Mouse (Mus musculus): ENCODE measurements around the gene Sass6. TPM values are rescaled to one million over a fixed set of nuclear protein-coding genes. Genes with fewer than 3 reads are reported as not detected.

Gene Sass6
- polyA plus RNA-seq, 1 experiment from 2014 or later, result 23.5 TPM

DNA sequence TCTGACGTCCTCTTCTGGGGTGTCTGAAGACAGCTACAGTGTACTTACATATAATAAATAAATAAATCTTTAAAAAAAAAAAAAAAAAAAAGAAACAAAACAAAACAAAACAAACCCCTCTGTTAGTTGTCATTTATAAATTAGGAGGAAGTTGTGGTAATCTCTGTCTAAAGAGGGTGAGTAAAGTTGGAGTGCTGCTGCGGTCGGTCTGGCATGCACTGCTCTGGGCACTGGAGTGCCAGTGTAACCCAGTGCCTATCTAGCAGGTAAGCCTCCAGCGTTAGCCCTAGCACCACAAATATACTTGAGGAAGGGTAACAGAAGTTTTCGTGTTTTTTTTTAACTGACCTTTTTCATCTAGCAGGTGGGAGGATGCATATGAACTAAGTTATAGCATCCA, 6.2 kb downstream of the Sass6 start:
- ATAC-seq, result no peak
- no peak overlapping the region for H3K4me3 ChIP-seq (replicated peaks)
- H3K9ac ChIP-seq (replicated peaks), result no peak overlapping the region
- peaks cover 1% of the 10 kb centered on the region for H3K4me1 ChIP-seq (replicated peaks)
- H3K36me3 ChIP-seq, result no peaks in the 10 kb centered on the region
- WGBS, result 95% methylated on average over 5 of the region's 5 CpGs
- H3K9me3 ChIP-seq, result no peaks in the 10 kb centered on the region
- no peaks in the 10 kb centered on the region for H3K27me3 ChIP-seq
- no peak overlapping the region for H3K4me2 ChIP-seq (replicated peaks)
- no peak overlapping the region for H3K27ac ChIP-seq

DNA sequence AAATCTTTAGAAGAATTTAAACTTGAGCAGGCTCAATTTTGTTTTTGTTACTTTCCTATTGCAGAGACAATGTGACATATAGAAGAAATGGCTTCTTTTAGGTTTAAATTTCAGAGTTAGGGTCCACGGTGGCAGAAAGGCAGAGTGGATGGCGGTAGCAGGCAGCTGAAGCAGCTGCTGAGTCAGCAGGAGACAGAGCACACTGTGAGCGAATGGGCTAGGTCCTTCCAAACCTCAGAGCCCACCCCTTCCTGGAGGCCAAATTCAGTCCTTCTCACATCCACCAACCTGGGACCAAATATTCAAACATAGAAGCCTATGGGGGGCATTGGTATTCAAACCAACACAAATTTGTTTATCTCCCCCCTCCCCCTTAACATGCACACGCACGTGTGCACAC, 7.0 kb downstream of the Sass6 start:
- no peaks in the 10 kb centered on the region for H3K4me1 ChIP-seq (replicated peaks)
- 89% methylated on average over 5 of the region's 5 CpGs for WGBS
- no peak overlapping the region for H3K4me2 ChIP-seq (replicated peaks)

DNA sequence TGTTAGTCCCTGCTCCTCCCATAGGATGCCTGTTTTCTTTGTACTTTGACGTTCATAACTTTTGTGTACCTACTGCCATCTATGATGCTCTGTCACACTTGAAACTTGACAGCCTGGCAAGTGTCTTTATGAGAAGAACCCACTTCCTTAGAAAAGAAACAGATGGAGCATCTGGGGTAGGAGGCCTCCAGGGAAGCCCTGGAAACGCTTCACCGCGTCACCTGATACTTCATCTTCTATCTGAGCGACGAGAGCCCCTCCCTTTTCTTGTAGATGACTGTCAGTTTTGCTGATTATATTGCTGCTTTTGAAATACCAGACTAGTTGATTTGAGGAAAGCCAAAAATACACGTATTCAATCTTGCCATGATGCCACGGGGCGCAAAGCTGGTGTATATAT, 9.8 kb downstream of the Sass6 start:
- ATAC-seq, result no peak
- H3K4me2 ChIP-seq (replicated peaks), result no peak overlapping the region
- no peak overlapping the region for H3K27ac ChIP-seq
- H3K4me3 ChIP-seq (replicated peaks), result no peak overlapping the region
- no peak overlapping the region for H3K9ac ChIP-seq (replicated peaks)
- WGBS, result 88% methylated on average over 9 of the region's 9 CpGs
- H3K9me3 ChIP-seq, result no peaks in the 10 kb centered on the region
- H3K27me3 ChIP-seq, result no peaks in the 10 kb centered on the region
- no peaks in the 10 kb centered on the region for H3K4me1 ChIP-seq (replicated peaks)
- H3K36me3 ChIP-seq, result peaks cover 24% of the 10 kb centered on the region

More for the DNA sequence above, 7.0 kb downstream of the Sass6 start:
- no peaks in the 10 kb centered on the region for H3K27me3 ChIP-seq
- H3K36me3 ChIP-seq, result no peaks in the 10 kb centered on the region
- H3K9ac ChIP-seq (replicated peaks), result no peak overlapping the region
- no peak overlapping the region for H3K27ac ChIP-seq
- no peaks in the 10 kb centered on the region for H3K9me3 ChIP-seq
- ATAC-seq, result no peak
- H3K4me3 ChIP-seq (replicated peaks), result no peak overlapping the region

DNA sequence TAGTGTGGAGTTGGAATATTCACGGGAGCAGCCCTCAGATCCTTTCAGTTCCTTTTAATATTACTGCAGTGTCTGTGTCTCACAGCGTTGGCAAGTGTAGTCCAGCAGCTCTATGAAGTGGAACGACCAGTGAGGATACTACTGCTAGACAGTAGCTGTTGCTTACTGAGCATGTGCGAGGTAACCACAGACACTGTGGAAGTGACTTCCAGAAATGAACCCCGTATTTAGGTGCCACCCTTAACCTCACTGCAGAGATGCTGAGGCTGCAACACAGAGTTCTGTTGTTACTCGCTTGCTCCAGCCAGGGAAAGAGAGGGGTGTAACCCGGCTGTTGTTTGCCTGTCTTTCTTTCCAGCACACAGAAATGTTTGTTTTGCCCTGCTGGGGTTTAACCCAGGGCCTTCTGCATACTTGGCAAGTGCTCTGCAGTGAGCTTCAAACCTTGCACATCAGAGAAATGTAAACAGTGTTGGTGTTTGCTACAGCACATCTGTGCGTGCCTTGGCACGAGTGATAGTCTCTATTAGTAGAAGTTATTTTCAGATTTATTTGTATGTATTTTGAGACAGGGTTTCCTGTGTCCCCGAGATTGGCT, 19.6 kb downstream of the Sass6 start, which contains the start of gene Trmt13:
Gene Trmt13 (minus strand): TSS at position 293 of the 598 bp plus-strand sequence.
- Histone ChIP-seq H3K36me3 (peaks cover 54% of the 10 kb centered on the region), H3K27ac (no peak within 1 kb of the TSS), H3K4me3 (replicated peaks) (no peak within 1 kb of the TSS), H3K4me2 (replicated peaks) (no peak within 1 kb of the TSS), H3K9ac (replicated peaks) (no peak within 1 kb of the TSS), H3K9me3 (no peaks in the 10 kb centered on the region), H3K4me1 (replicated peaks) (no peaks in the 10 kb centered on the region), H3K27me3 (no peaks in the 10 kb centered on the region)
- WGBS, result 88% methylated on average over 10 of the region's 10 CpGs
- no peak for ATAC-seq

DNA sequence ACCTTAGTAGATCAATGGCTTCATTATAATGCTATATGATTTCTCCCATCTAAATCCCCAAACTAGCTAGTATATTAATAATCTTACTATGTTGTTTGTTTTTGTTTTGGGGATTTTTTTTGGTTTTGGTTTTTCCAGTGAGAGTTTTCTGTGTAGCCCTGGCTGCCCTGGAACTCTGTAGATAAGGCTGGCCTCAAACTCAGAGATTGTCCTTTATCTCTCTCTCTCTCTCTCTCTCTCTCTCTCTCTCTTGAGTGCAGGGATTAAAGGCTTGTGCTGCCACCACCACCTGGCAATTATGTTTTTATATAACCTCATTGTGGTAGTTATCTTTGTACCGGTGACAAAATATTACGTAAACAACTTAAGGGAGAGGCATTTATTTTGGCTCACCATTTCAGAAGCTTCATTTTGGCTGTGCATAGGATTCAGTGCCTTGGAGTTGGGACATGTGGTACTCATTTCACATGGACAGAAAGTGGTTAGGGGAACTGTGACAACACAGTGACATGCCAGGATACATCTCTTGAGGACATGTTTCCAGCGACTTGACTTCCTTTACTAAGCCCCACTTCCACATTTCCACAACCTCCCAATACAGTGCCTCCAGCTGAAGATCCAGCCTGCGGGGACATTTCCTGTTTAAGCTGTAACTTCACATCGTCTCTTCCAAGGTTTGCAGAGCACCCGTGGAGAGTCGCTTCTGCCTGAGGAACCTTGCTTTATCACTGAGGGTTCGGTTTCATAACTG, 20.7 kb downstream of the Sass6 start:
- no peaks in the 10 kb centered on the region for H3K9me3 ChIP-seq
- H3K4me2 ChIP-seq (replicated peaks), result no peak overlapping the region
- peaks cover 49% of the 10 kb centered on the region for H3K36me3 ChIP-seq
- H3K27ac ChIP-seq, result no peak overlapping the region
- H3K9ac ChIP-seq (replicated peaks), result no peak overlapping the region
- no peak overlapping the region for H3K4me3 ChIP-seq (replicated peaks)
- no peaks in the 10 kb centered on the region for H3K27me3 ChIP-seq
- no peak for ATAC-seq
- 92% methylated on average over 8 of the region's 8 CpGs for WGBS
- H3K4me1 ChIP-seq (replicated peaks), result no peaks in the 10 kb centered on the region

DNA sequence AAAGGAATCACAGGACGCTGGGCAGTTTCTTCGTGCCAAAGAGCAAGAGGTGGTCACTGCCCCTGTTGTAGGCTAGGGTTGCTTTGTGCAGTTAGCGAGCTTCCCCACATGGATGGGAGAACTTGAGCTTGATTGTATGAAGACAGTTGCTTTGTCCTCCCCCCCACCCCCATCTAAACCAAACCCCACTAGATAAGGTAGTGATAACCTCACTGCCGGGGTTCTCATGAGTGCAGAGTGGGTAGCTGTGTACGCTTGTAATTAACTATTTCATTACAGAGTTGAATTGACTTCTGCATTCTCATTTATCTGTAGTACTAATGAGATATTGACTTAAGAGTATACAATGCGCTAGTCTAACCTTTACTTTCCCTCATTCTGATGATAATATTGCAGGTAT, 24.1 kb downstream of the Sass6 start:
- Histone ChIP-seq H3K27ac (no peak overlapping the region), H3K36me3 (peaks cover 58% of the 10 kb centered on the region), H3K4me3 (replicated peaks) (no peak overlapping the region), H3K9me3 (no peaks in the 10 kb centered on the region), H3K27me3 (no peaks in the 10 kb centered on the region), H3K4me2 (replicated peaks) (no peak overlapping the region), H3K9ac (replicated peaks) (no peak overlapping the region), H3K4me1 (replicated peaks) (no peaks in the 10 kb centered on the region)
- WGBS, result 90% methylated on average over 6 of the region's 6 CpGs
- no peak for ATAC-seq

DNA sequence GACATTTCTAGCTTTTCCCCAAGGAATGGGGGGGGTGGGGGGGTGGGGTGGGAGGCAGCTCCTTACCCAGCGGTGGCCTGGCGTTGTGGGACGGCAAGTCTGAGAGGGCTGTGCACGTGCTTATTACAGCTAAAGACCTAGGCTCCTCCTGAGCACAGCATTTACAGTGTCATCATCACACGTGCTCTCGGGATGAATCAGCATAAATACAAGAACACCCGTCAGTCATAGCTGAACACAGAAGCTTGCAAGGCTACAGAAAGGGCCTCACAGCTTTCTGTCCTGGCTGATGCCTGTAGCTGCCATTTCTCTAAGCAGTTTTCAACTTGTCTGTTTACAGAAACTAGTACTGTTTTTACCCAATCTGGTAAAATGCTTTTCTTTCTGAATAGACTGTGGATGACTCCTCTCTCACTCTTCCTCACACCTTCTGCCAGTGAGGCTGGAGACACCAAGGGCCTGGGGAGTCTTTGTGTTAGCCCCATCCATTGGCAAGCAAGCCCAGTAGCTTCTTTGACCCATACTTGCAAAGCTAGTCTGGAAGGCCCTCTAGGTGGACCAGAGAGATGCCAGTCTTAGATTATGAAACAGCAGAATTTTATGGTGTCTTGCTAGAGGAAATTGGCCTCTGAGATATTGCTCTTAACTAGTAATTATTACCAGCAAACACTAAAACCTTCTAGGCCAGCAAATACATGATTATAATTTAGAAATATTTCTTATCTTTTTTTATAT, 26.0 kb downstream of the Sass6 start:
- H3K4me1 ChIP-seq (replicated peaks), result no peaks in the 10 kb centered on the region
- H3K27me3 ChIP-seq, result no peaks in the 10 kb centered on the region
- peaks cover 40% of the 10 kb centered on the region for H3K36me3 ChIP-seq
- no peak overlapping the region for H3K4me3 ChIP-seq (replicated peaks)
- no peak overlapping the region for H3K9ac ChIP-seq (replicated peaks)
- H3K27ac ChIP-seq, result no peak overlapping the region
- no peak for ATAC-seq
- H3K4me2 ChIP-seq (replicated peaks), result no peak overlapping the region
- H3K9me3 ChIP-seq, result no peaks in the 10 kb centered on the region
- 96% methylated on average over 7 of the region's 7 CpGs for WGBS

DNA sequence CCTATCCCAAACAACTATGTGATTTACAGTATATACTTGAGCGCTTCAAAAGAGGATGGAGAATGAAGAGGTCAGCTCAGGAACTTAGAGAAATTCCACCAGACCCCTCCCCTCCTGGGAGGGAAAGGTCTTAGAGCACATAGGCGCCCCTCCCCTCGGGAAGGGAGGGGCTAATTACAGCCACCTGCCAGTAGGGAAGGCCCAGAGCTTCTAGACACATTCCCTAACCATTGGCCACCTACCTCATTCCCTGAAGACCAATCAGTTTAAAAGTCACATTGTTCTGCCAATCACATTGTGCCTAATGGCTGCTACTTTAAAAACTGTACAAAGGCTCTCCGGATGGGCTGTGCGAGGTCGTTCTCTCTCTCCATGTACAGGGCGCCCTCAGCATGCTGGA, 27.9 kb downstream of the Sass6 start:
- WGBS, result 94% methylated on average over 7 of the region's 7 CpGs

DNA sequence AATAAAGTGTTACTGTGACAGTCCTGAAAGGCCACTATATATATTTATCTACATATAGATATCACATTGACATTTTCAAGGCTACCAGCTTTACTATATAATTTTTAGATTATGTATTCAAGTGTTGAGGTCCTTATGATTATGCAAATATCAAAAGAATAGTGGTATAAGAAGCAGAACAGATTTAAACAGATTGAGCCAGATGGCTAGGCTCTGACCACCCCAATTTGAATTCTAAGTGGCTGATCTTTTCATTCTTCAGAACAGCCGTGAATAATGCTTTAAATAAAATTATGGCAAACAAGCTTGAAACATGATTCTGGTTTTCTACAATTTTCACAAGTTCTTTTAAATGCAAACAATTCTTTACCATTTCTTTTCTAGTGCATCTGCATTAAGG, 36.7 kb downstream of the Sass6 start:
- ATAC-seq, result no peak
- no peak overlapping the region for H3K27ac ChIP-seq
- peaks cover 43% of the 10 kb centered on the region for H3K36me3 ChIP-seq
- H3K4me1 ChIP-seq (replicated peaks), result no peaks in the 10 kb centered on the region
- H3K4me3 ChIP-seq (replicated peaks), result no peak overlapping the region
- no peak overlapping the region for H3K4me2 ChIP-seq (replicated peaks)
- no peaks in the 10 kb centered on the region for H3K9me3 ChIP-seq
- H3K9ac ChIP-seq (replicated peaks), result no peak overlapping the region
- no peaks in the 10 kb centered on the region for H3K27me3 ChIP-seq
- 43% methylated on average over 1 of the region's 1 CpGs for WGBS

More for the DNA sequence above, 27.9 kb downstream of the Sass6 start:
- Histone ChIP-seq H3K4me2 (replicated peaks) (no peak overlapping the region), H3K9ac (replicated peaks) (no peak overlapping the region), H3K27ac (no peak overlapping the region), H3K9me3 (no peaks in the 10 kb centered on the region), H3K4me3 (replicated peaks) (no peak overlapping the region), H3K36me3 (peaks cover 36% of the 10 kb centered on the region), H3K27me3 (no peaks in the 10 kb centered on the region), H3K4me1 (replicated peaks) (no peaks in the 10 kb centered on the region)
- no peak for ATAC-seq

DNA sequence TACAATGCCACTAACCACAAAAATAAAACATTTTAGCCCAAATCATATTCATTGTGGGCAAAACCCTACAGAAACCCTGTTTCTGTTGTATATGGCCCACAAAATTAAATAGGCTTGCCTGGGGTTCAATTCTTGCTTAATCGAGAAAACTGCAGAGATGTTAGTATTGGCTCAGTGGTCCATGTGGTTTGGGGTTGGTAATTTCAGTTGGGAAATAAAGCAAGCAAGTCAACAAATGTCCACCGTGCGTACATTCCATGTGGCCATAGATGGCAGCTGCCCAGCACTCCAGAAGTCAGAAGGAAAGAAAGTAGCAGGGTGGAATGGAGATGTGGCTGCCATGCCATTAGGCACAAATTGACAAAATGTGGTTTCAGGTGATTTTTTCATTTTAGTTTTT, 38.2 kb downstream of the Sass6 start:
- Histone ChIP-seq H3K4me1 (replicated peaks) (no peaks in the 10 kb centered on the region), H3K9ac (replicated peaks) (no peak overlapping the region), H3K9me3 (no peaks in the 10 kb centered on the region), H3K4me2 (replicated peaks) (no peak overlapping the region), H3K27ac (no peak overlapping the region), H3K36me3 (peaks cover 54% of the 10 kb centered on the region), H3K4me3 (replicated peaks) (no peak overlapping the region), H3K27me3 (no peaks in the 10 kb centered on the region)
- ATAC-seq, result no peak
- WGBS, result 94% methylated on average over 3 of the region's 3 CpGs

DNA sequence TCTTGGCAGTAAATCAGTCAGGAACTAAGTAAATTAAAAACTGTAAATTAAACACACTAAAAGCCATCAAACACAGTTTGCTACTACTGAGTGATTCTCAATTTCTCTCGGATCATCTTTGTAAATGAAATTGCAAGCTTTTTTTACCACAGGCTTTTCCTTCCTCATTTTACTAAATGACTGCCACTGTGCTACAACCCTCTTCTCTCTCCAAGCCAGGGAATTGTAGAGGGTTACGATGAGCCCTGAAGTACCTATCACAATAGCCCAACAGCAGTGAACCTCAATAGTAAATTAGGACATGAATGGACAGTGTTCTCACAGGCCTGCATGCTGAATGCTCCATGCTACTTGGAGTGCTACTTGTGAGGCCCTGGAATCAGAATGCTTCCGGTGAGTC, 39.3 kb downstream of the Sass6 start:
- ATAC-seq, result no peak
- H3K9ac ChIP-seq (replicated peaks), result no peak overlapping the region
- WGBS, result 90% methylated on average over 3 of the region's 3 CpGs
- H3K27ac ChIP-seq, result no peak overlapping the region
- H3K9me3 ChIP-seq, result no peaks in the 10 kb centered on the region
- H3K4me2 ChIP-seq (replicated peaks), result no peak overlapping the region
- H3K36me3 ChIP-seq, result peaks cover 65% of the 10 kb centered on the region
- H3K4me1 ChIP-seq (replicated peaks), result no peaks in the 10 kb centered on the region
- no peak overlapping the region for H3K4me3 ChIP-seq (replicated peaks)
- H3K27me3 ChIP-seq, result no peaks in the 10 kb centered on the region

DNA sequence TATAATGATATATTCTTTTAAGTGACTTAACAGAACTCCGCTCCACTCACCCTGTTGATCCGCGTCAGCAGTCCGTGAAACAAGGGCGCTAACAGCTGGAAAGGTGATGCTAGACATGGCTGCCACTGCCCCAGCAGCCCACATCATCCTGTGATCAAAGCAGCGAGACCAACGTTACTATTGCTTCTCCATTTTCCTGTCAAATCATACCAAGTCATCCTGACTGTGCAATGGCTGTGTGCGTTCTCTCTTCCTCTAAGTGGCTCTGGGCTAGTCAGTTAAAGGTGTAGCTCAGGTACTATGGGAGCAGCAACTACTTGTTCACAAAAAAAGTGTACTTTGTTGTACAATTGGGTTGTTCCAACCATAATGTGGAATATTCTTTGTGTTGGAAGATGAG, 40.1 kb downstream of the Sass6 start:
- 97% methylated on average over 8 of the region's 8 CpGs for WGBS
- H3K36me3 ChIP-seq, result peaks cover 73% of the 10 kb centered on the region
- no peak for ATAC-seq

More for the DNA sequence above, 40.1 kb downstream of the Sass6 start:
- H3K27ac ChIP-seq, result no peak overlapping the region
- H3K9me3 ChIP-seq, result no peaks in the 10 kb centered on the region
- no peaks in the 10 kb centered on the region for H3K4me1 ChIP-seq (replicated peaks)
- no peak overlapping the region for H3K4me2 ChIP-seq (replicated peaks)
- H3K27me3 ChIP-seq, result no peaks in the 10 kb centered on the region
- H3K9ac ChIP-seq (replicated peaks), result no peak overlapping the region
- H3K4me3 ChIP-seq (replicated peaks), result no peak overlapping the region
